Mouse (Mus musculus): Measurements from ENCODE around the gene Gm20715. TPM values are rescaled to one million over a fixed set of nuclear protein-coding genes. Genes with fewer than 3 reads are reported as not detected.

The Gm20715 gene
- total RNA-seq (2023), result under 1 TPM; 0.15 to 0.18 TPM

GRCm38 (mm10) chr7:6410043-6410442, at the start of gene Gm20715:
TSS of gene Gm20715 (plus strand) at chr7:6410277.

GRCm38 (mm10) chr7:6363047-6363488, 47.0 kb upstream of the Gm20715 start, which contains the start of gene Zfp78:
TSS of gene Zfp78 (plus strand) at chr7:6363280.

GRCm38 (mm10) chr7:6383044-6383455, 27.0 kb upstream of the Gm20715 start, which contains the start of gene Zfp28:
TSS of gene Zfp28 (plus strand) at chr7:6383295.

GRCm38 (mm10) chr7:6397996-6398975, 11.8 kb upstream of the Gm20715 start, which contains the start of gene Smim17:
TSS of gene Smim17 (plus strand) at chr7:6398715.

GRCm38 (mm10) chr7:6438388-6438787, 28.3 kb downstream of the Gm20715 start, which contains the start of gene Olfr1344:
TSS of gene Olfr1344 (plus strand) at chr7:6438688.

GRCm38 (mm10) chr7:6455868-6456267, 45.8 kb downstream of the Gm20715 start, which contains the start of gene Olfr1336:
TSS of gene Olfr1336 (plus strand) at chr7:6456168.

GRCm38 (mm10) chr7:6466951-6467350, 56.9 kb downstream of the Gm20715 start, which contains the start of gene Olfr1346:
TSS of gene Olfr1346 (plus strand) at chr7:6467101.

GRCm38 (mm10) chr7:6486841-6487240, 76.8 kb downstream of the Gm20715 start, which contains the start of gene Olfr5:
TSS of gene Olfr5 (minus strand) at chr7:6486941.

Other genes with a start within 250 kb of the Gm20715 start
- 10 to 100 TPM; 29.4 to 32.8 TPM for gene Zfp444, start 238.1 kb upstream of the Gm20715 start, total RNA-seq (2023)
- not detected for gene Galp, start 213.2 kb upstream of the Gm20715 start, total RNA-seq (2023)
- not detected for gene Zscan5b, start 188.0 kb upstream of the Gm20715 start, total RNA-seq (2023)
- gene Epp13, start 157.6 kb upstream of the Gm20715 start, total RNA-seq (2023), result not detected
- 1 to 10 TPM; 6.7 TPM for gene Zfp667, start 123.7 kb upstream of the Gm20715 start, total RNA-seq (2023)
- 1 to 10 TPM; 2.0 to 2.7 TPM for gene Zfp583, start 79.0 kb upstream of the Gm20715 start, total RNA-seq (2023)
- gene Gm3854, start 66.5 kb upstream of the Gm20715 start, total RNA-seq (2023), result under 1 TPM; 0.50 to 0.55 TPM
- gene Zfp78, start 47.0 kb upstream of the Gm20715 start, total RNA-seq (2023), result 1 to 10 TPM; 2.2 to 3.1 TPM
- 1 to 10 TPM; 5.5 to 7.0 TPM for gene Zfp28, start 27.0 kb upstream of the Gm20715 start, total RNA-seq (2023)
- gene Smim17, start 11.6 kb upstream of the Gm20715 start, total RNA-seq (2023), result not detected
- gene Olfr1344, start 28.4 kb downstream of the Gm20715 start, total RNA-seq (2023), result not detected
- gene Olfr1336, start 45.9 kb downstream of the Gm20715 start, total RNA-seq (2023), result not detected
- gene Olfr1346, start 56.8 kb downstream of the Gm20715 start, total RNA-seq (2023), result not detected
- not detected for gene Olfr5, start 76.7 kb downstream of the Gm20715 start, total RNA-seq (2023)
- not detected for gene Olfr1347, start 89.5 kb downstream of the Gm20715 start, total RNA-seq (2023)
- gene Olfr1348, start 98.5 kb downstream of the Gm20715 start, total RNA-seq (2023), result not detected
- not detected for gene Olfr1349, start 112.7 kb downstream of the Gm20715 start, total RNA-seq (2023)
- gene Olfr1350, start 154.6 kb downstream of the Gm20715 start, total RNA-seq (2023), result not detected